Mouse (Mus musculus): Measurements from ENCODE around the gene Macrod2.

Macrod2 gene

GRCm38 (mm10) chr2:141280817-141281216 is 885.7 kb downstream of the Macrod2 start:
- DNase-seq (ENCODE audit: extremely low read depth, low read depth, low spot score), result no peak

DNA sequence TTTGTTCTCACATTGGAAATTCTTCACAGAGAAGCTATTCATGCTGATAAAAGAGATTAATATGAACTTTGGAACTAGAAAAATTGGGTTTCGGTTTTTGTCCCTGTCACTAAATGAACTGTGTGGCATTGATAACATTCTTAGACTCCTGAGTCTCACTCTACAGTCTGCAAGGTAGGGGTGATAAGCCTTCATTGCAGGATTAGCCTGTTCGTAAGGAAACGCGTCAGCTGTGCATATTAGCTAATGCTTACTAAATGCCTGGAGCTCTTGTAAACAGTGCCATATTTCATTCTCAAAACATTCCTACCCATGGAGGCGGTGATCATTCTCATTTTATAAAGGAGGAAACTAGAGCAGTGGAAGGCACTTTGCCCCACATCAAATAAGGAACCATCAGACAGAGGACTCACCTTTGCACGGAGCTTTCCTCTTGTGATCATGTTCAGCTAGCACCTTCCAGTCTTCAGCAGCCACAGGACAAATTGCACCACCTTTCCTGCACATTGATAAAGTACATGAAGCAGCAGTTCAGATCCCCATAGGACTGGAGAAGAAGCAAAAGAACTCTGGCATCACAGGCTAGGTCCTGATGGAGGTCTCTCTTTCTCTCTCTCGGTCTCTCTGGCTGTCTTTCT is 891.1 kb downstream of the Macrod2 start:
- no peak for DNase-seq (ENCODE audit: extremely low read depth, low read depth, low spot score)

DNA sequence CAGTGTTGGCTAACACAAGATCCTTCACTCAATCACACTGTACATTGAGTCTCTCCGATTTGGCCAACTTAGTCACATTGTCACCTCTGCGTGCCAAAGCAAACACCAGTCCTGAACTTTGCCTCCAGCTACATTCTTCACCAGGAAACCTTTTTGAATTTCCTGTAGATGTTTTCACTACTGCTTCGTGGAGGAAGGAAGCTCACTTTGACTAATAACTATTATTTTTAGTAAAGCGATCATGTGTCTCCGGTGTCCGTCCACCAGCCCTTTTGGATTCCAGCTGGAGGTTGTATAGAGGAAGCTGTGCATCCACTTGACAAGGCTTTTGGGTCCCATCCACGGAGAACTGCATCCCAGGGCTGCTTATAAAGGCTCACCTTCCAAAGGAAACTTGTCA is 893.4 kb downstream of the Macrod2 start:
- peak; percentile 30 for DNase-seq (ENCODE audit: extremely low read depth, low read depth, low spot score)

GRCm38 (mm10) chr2:141289059-141289713 is 894.1 kb downstream of the Macrod2 start:
- no peak for DNase-seq (ENCODE audit: extremely low read depth, low read depth, low spot score)

- DNase-seq (ENCODE audit: extremely low read depth, low read depth, low spot score), result no peak
Observed at GRCm38 (mm10) chr2:141292847-141293246, 897.7 kb downstream of the Macrod2 start.

- no peak for DNase-seq (ENCODE audit: extremely low read depth, low read depth, low spot score)
Observed at GRCm38 (mm10) chr2:141299168-141299567, 904.1 kb downstream of the Macrod2 start.

DNA sequence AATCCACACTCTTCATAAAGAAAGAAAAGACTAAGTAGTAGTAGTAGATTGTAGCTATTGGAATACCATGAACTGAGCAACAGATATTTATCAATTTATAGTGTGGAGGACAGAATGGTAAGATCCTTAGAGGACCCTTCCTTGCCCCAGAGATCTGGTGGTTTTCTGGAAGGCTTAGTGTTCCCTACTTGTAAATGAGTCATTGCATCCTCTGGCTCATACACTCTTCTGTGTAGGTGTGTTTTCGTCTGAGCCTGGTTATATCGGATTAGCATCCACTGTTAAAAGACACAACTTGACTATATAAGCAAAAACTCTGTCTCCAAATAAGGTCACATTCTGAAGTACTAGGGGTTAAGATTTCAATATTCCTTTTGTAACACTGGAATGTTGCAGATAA is 905.9 kb downstream of the Macrod2 start:
- no peak for DNase-seq (ENCODE audit: extremely low read depth, low read depth, low spot score)

GRCm38 (mm10) chr2:141308406-141308805 is 913.3 kb downstream of the Macrod2 start:
- DNase-seq (ENCODE audit: extremely low read depth, low read depth, low spot score), result no peak

DNA sequence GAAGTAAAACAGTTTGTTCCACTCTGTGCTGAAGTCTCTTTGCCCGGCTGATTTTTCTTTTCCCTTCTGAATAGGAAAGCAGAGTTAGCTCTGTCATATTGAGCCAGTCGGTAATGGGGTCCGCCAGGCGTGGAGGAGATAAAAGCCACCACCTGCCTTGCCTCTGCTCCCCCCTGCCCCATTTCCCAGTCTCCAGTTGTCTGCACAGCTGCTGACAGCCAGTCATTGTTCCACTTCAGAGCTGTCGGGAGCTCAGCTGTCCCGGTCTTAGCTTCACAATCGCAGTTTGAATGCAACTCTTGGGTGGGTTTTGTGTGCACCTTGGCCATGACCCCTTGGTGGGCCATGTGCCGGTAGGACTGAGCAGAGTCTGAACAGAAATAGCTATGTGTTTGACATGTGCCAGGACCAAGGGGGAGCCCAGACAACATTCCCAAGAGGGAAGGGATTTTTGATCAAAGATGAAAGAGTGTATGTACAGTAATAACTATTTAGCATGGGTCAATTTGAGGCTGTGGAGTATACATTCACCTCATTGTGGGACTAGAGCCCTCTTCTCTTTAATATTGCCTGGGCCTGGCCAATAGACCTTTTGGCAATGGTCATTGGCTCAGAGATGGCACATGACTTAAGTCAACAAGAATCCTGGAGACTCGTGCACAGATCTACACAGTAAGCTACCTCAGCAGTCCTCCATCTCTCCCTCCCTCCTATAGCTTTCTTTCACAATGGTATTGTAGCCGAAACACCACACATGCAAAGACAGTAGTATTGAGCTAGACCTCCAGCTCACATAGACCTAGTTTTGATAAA is 917.2 kb downstream of the Macrod2 start:
- DNase-seq (ENCODE audit: extremely low read depth, low read depth, low spot score), result no peak

- no peak for DNase-seq (ENCODE audit: extremely low read depth, low read depth, low spot score)
Observed at GRCm38 (mm10) chr2:141315349-141315748, 920.2 kb downstream of the Macrod2 start.

GRCm38 (mm10) chr2:141323956-141324460 is 928.9 kb downstream of the Macrod2 start:
- DNase-seq (ENCODE audit: extremely low read depth, low read depth, low spot score), result no peak

GRCm38 (mm10) chr2:141327296-141327695 is 932.2 kb downstream of the Macrod2 start:
- DNase-seq (ENCODE audit: extremely low read depth, low read depth, low spot score), result no peak

GRCm38 (mm10) chr2:141337708-141338107 is 942.6 kb downstream of the Macrod2 start:
- DNase-seq (ENCODE audit: extremely low read depth, low read depth, low spot score), result no peak

GRCm38 (mm10) chr2:141343988-141344535 is 949.0 kb downstream of the Macrod2 start:
- no peak for DNase-seq (ENCODE audit: extremely low read depth, low read depth, low spot score)

DNA sequence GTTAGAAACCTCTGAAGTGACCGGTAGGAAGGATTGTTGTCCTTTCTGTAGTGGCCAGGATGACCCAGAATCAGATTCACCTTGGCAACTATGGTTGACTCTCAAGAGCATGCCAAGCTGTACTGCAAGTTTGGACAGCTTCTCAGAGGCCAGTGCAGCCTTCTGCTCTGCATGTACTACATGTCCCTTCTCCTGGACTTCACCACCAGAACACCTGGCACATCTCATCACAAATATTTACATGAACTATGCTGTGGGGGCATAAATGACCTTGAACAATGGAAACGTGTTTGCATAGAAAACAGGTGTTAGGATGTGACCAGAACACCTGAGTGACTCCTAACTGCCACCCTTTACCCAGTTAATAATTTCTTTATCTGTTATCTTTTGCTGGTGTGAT is 957.5 kb downstream of the Macrod2 start:
- no peak for DNase-seq (ENCODE audit: extremely low read depth, low read depth, low spot score)

DNA sequence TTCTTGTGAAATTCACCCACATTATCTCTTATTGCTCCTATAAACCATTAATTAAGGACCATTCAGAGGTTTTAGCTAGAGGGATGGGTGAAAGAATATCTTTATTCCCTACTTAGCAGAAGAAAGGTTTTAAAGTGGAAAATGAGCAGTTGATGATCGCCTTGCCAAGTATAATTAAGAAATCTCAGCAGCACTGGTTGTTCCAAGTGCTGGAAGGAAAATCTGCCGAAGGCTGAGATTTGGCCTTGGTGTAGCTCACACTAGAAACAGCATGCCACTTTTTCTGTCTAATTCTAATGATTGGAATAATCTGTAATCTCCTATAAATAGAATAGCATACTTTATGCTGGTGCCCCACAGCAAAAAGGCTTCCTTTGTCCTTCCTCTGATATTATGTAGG is 993.5 kb downstream of the Macrod2 start:
- no peak for DNase-seq (ENCODE audit: extremely low read depth, low read depth, low spot score)

GRCm38 (mm10) chr2:141391229-141391628 is 996.1 kb downstream of the Macrod2 start:
- DNase-seq (ENCODE audit: extremely low read depth, low read depth, low spot score), result no peak

DNA sequence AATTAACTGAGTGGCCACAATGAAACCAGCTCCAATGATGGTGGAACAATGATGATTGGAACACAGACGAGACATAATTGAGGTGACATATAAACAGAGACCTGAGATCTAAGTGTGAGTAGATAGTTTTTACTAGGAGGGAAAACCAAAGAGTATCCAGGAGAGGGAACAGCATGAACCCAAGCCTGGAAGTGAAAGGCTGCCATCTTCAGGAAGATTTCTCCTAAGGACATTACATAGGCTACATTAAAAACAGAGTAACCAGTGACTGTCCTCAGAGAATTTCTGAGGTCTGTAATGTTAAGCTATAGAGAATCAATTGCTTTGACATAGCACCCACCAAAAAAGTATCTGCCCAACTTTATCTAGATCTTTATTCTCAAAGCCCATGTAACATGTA is 999.7 kb downstream of the Macrod2 start:
- DNase-seq (ENCODE audit: extremely low read depth, low read depth, low spot score), result no peak

GRCm38 (mm10) chr2:141408766-141409165 is 1013.7 kb downstream of the Macrod2 start:
- DNase-seq (ENCODE audit: extremely low read depth, low read depth, low spot score), result no peak

DNA sequence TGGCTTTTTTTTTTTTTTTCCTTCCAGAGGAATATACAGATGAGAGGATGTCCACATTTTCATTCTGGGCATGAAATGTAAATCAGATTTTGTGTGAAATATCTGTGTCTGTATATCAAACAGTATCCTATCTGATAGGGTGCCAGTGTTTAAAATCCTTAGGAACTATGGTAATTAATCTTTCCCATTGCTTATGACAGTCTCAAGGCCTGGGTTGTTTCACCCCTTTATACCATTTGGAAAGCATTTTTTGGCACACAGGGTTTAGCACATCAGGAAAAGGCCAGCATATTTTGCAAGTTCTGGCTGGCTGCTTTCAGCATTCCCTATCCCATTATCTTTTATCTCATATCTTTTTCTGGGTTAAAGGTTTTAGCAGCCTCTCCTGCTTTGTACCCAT is 1021.3 kb downstream of the Macrod2 start:
- no peak for DNase-seq (ENCODE audit: extremely low read depth, low read depth, low spot score)

DNA sequence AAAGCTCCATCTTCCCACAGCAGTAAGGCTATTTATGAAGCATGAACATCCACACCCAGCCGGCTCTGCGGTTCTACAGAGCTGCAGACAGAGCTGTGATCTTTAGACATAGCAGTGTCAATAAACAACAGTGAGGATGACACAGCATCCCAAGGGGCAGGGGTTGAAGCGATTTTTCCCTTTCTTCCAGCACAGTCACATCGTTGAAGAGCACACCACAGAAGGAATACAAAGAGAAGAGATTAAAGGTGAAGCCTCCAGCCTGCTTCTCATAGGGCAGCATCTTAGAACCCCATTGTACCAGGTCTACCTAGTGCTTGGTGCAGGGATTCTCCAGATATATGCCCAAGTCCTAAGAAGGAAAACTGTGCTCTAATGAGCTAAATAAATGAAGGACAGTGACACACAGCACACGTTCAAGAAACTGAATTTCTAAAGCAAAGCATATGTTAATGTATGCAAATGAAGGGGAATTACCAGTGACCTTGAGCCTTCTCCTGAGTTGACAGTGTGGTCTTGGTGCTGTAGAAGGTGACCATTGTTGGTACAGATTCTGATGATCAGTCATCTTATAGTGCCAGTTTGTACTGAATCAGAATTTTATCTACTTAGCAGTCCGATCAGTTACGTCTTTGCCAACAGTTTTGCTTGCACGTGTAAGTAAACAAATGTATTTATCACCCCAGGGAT is 1021.9 kb downstream of the Macrod2 start:
- no peak for DNase-seq (ENCODE audit: extremely low read depth, low read depth, low spot score)

Measured in fat pad, adult 2 months (tissue).